Mouse (Mus musculus) kidney, embryonic 14.5 days (tissue): ENCODE results near the gene Wdr95. TPM values are rescaled to one million over a fixed set of nuclear protein-coding genes. Genes with fewer than 3 reads are reported as not detected.

ENCODE experiments used
- ATAC-seq: fragments of 200-750 bp; cut with Nextera tagmentation; 2 replicates; pipeline ENCODE4 v1.8.0; 2017; ENCODE audit warnings: moderate number of reproducible peaks, mild to moderate bottlenecking, moderate TSS enrichment, moderate library complexity; ENCODE audit not compliant: low FRiP score, low TSS enrichment
- H3K27ac ChIP-seq: fragments of 300-500 bp; sonication (generic); 2 replicates; pipeline ENCODE4 v1.5.1; 2014; ENCODE audit warnings: low read depth, mild to moderate bottlenecking, low read length, moderate library complexity, mixed read lengths
- H3K27me3 ChIP-seq: fragments of 300-500 bp; sonication (generic); 2 replicates; pipeline ENCODE4 v1.6.1; 2014; ENCODE audit warnings: mild to moderate bottlenecking, low read length; ENCODE audit not compliant: control insufficient read depth, insufficient read depth
- H3K36me3 ChIP-seq: fragments of 300-500 bp; sonication (generic); 2 replicates; pipeline ENCODE4 v1.6.1; 2014; ENCODE audit warnings: low read length, mixed read lengths; ENCODE audit not compliant: control insufficient read depth, insufficient read depth
- H3K4me1 ChIP-seq: fragments of 300-500 bp; sonication (generic); 2 replicates; pipeline ENCODE4 v1.6.1; 2014; ENCODE audit warnings: low read length, mixed read lengths; ENCODE audit not compliant: control insufficient read depth, insufficient read depth
- H3K4me2 ChIP-seq: fragments of 300-500 bp; sonication (generic); replicated peaks from 2 replicates; pipeline ENCODE4 v1.6.1; 2014; ENCODE audit warnings: low read depth, mild to moderate bottlenecking, low read length
- H3K4me3 ChIP-seq: fragments of 300-500 bp; sonication (generic); 2 replicates; pipeline ENCODE4 v1.5.1; 2014; ENCODE audit warnings: mild to moderate bottlenecking, low read length
- H3K9ac ChIP-seq: fragments of 300-500 bp; sonication (generic); 2 replicates; pipeline ENCODE4 v1.6.1; 2014; ENCODE audit warnings: low read depth, mild to moderate bottlenecking, low read length, moderate library complexity
- H3K9me3 ChIP-seq: fragments of 300-500 bp; sonication (generic); 2 replicates; pipeline ENCODE4 v1.6.1; 2016; ENCODE audit warnings: low read length; ENCODE audit not compliant: control insufficient read depth
- WGBS: fragments of 180-500 bp; shearing (Covaris S2); extraction: QIAGEN DNeasy Blood & Tissue Kit; methylation state at CpG from one replicate; pipeline ENCODE4 v1.1.7; 2014; 5-methylcytosine and 5-hydroxymethylcytosine counted together
- polyA plus RNA-seq: library from polyadenylated mRNA; unstranded; fragments of >200 nt; fragmentation: Nextera tagmentation; extraction: Ambion mirVana; gene quantifications from 2 replicates; pipeline ENCODE4 v1.2.1, GENCODE M21; 2014

The Wdr95 gene
- polyA plus RNA-seq, 1 experiment from 2014 or later, result not detected

DNA sequence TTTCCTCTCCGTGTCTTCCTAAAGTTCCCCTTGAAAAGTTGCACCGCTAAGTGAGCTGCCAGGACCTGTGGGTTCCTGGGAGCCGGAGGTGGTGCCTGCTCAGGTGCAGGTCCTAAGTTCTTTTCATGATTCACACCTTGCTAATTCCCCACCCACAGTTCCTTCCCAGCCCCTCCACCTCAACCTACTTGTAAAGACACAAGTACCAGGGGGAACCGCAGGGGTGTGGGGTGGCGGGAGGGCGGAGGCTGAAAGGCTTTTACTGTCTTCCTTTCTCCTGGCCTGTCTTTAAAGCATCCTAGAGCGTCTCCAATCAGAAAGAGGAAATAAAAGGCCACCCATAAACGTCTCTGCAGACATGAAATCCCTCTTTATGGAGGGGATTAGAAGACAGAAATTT lies 55.0 kb downstream of the Wdr95 start:
- WGBS, result 23% methylated on average over 8 of the region's 8 CpGs

DNA sequence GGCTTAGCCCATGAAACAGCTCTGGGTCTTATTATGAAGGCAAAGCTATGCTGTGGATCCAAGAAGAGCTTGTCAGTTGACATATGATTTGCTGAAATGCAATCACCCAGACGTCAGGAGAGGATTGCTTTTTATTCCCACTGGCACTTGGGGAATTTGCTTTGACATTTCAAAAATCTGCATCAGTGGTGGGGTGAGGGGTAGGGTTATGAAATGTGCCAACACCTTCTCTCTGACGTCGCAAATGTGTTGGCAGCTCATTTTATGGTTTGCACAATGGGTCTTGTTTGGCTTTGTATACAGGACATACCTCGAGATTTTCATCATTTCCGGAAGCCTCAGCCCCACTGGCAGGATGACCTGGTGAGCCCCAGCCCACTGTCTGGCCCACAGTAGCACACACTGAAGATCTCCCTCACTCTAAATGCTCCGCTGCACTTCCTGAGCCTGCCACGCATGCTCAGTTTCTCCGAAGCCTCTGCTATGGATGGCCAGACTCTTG lies 55.7 kb downstream of the Wdr95 start:
- H3K4me3 ChIP-seq, result no peak overlapping the region
- H3K27ac ChIP-seq, result no peak overlapping the region
- no peaks in the 10 kb centered on the region for H3K27me3 ChIP-seq
- no peaks in the 10 kb centered on the region for H3K36me3 ChIP-seq
- H3K9me3 ChIP-seq, result no peaks in the 10 kb centered on the region
- H3K4me1 ChIP-seq, result peaks cover 4% of the 10 kb centered on the region; the same call in 1 of the 2 replicates
- no peak overlapping the region for H3K4me2 ChIP-seq
- 51% methylated on average over 8 of the region's 8 CpGs for WGBS
- no peak overlapping the region for H3K9ac ChIP-seq
- ATAC-seq, result no peak

More for the DNA sequence above, 55.0 kb downstream of the Wdr95 start:
- H3K4me1 ChIP-seq, result no peaks in the 10 kb centered on the region
- no peaks in the 10 kb centered on the region for H3K9me3 ChIP-seq
- H3K36me3 ChIP-seq, result no peaks in the 10 kb centered on the region
- no peak overlapping the region for H3K27ac ChIP-seq
- ATAC-seq, result no peak
- no peak overlapping the region for H3K4me3 ChIP-seq
- no peaks in the 10 kb centered on the region for H3K27me3 ChIP-seq
- H3K4me2 ChIP-seq, result no peak overlapping the region
- H3K9ac ChIP-seq, result no peak overlapping the region

DNA sequence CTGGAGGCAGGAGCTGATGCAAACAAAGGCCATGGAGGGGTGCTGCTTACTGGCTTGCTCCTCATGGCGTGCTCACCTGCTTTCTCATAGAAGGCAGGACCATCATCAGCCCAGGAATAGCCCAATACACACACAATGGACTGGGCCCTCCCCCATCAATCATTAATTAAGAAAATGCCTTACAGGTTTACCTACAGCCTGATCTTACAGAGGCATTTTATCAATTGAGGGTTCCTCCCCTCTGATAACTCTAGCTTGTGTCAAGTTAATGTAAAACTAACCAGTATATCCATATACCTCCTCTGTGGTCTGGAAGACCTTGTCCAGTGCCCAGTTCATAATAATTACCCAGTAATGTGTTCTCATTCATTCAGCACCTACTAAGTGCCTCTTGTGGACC lies 56.8 kb downstream of the Wdr95 start:
- no peak overlapping the region for H3K4me2 ChIP-seq
- no peak overlapping the region for H3K4me3 ChIP-seq
- peaks cover 4% of the 10 kb centered on the region; the same call in 1 of the 2 replicates for H3K4me1 ChIP-seq
- H3K36me3 ChIP-seq, result no peaks in the 10 kb centered on the region
- no peaks in the 10 kb centered on the region for H3K27me3 ChIP-seq
- H3K9me3 ChIP-seq, result no peaks in the 10 kb centered on the region
- WGBS, result 82% methylated on average over 1 of the region's 1 CpGs
- ATAC-seq, result no peak
- H3K9ac ChIP-seq, result no peak overlapping the region
- no peak overlapping the region for H3K27ac ChIP-seq

DNA sequence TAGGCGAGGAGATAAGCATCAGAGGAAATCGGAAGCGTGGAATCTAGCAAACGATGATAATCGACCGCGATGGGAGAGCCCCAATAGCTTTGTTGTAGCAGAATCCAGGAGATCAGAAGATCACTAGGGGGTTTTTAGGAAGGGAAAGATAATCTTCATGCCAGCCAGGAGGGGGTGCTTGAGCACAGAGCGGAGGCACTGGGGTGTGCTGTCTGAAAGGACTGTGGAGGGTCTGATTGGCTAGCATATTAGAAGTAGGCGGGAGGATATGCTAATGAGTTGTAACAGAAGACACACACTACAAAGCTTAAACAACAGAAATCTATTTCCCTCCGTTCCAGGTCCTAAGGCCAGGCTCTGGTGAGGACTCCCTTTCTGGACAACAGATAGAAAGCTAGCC lies 57.4 kb downstream of the Wdr95 start:
- WGBS, result 77% methylated on average over 10 of the region's 10 CpGs
- Histone ChIP-seq H3K27me3 (no peaks in the 10 kb centered on the region), H3K36me3 (no peaks in the 10 kb centered on the region), H3K4me2 (no peak overlapping the region), H3K9me3 (no peaks in the 10 kb centered on the region), H3K9ac (no peak overlapping the region), H3K4me1 (peaks cover 4% of the 10 kb centered on the region; the same call in 1 of the 2 replicates), H3K4me3 (no peak overlapping the region), H3K27ac (no peak overlapping the region)
- no peak for ATAC-seq

DNA sequence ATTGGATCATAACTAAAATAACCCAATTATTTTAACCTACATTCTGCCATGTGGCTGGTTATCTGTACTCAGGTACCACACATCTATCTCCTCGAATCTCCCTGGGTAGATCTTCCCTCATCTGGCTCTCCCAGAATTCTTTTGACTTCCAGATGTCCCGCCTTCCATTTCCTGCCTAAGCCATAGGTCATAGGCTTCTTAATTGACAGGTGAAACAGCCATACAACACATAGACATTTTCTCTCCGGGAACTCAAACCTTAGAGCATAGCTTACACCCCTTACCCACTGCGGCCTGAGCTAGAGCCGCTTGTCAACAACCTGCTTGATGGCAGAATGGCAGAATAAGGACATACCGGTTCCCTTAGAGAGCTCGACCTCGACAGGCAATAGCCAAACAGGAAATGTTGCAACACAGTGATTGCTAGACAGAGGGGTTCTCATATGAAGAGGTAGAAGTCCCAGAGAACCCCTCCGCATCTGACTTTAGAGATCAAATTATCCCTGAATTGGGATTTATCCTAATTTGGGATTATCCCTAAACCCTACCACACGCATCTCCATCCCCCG lies 58.9 kb downstream of the Wdr95 start:
- H3K9me3 ChIP-seq, result 0 out of 2 replicates have a peak, but pooled peaks cover 3% of the 10 kb centered on the region
- no peak overlapping the region for H3K27ac ChIP-seq
- H3K27me3 ChIP-seq, result no peaks in the 10 kb centered on the region
- 89% methylated on average over 11 of the region's 11 CpGs for WGBS
- no peak overlapping the region for H3K4me3 ChIP-seq
- no peaks in the 10 kb centered on the region for H3K36me3 ChIP-seq
- H3K4me1 ChIP-seq, result peaks cover 4% of the 10 kb centered on the region; the same call in 1 of the 2 replicates
- no peak overlapping the region for H3K4me2 ChIP-seq
- no peak for ATAC-seq
- H3K9ac ChIP-seq, result no peak overlapping the region

DNA sequence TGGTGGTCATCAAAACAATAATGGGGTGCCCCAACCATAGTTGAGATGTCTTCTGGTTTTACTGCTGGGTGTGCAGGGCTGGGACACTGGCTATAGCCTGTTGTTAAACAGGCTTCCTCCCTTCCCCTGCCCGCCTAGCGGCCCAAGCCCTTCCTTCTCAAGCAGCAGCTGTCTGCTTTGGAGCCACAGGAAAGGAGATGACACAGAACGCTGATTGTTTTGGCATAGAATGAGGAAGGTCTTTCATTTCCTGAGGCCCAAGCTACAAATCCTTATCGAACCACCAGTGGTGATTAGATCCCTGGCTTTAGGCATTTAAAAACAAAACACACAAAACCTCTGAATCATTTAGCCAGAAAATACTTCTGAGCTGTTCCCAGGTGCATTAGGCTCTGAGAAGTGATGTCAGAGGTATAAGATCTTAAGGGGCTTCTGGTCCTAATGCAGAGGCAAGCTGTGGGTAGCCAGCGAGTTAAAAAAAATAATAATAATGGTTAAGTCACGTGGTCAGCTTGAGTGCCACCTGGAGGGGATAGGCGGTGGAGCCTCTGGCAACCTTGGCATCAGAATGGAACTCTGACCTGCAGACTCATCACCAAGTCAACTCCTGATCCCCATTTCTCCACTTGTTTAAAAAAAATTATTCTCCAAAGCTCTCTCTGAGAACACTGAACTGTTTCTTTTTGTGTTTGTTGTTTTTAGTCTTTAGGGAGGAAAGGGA lies 60.5 kb downstream of the Wdr95 start:
- Histone ChIP-seq H3K4me1 (peaks cover 4% of the 10 kb centered on the region; the same call in 1 of the 2 replicates), H3K36me3 (no peaks in the 10 kb centered on the region), H3K4me2 (no peak overlapping the region), H3K9ac (no peak overlapping the region), H3K9me3 (0 out of 2 replicates have a peak, but pooled peaks cover 3% of the 10 kb centered on the region), H3K27ac (no peak overlapping the region), H3K27me3 (no peaks in the 10 kb centered on the region), H3K4me3 (no peak overlapping the region)
- no peak for ATAC-seq
- WGBS, result 57% methylated on average over 7 of the region's 7 CpGs

DNA sequence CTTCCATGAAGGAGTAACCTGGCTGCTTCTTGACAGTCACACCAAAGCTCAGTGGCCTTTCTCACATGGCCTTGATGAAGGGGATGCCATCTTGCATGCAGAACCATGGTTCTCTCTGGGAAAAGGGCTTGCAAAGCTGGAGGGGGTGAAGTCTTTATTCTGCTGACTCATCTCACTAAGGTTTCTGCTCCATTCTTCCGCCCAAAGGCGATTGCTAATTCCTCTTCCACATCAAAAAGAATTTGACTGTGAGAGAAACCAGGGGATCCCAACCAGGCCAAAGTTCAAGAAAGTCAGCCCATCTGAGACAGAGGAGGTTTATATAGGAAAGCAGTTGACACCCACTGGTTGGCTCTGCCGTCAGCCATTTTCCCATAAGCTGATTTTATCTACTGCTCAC lies 61.5 kb downstream of the Wdr95 start:
- no peak overlapping the region for H3K4me3 ChIP-seq
- no peaks in the 10 kb centered on the region for H3K36me3 ChIP-seq
- no peak overlapping the region for H3K9ac ChIP-seq
- H3K4me2 ChIP-seq, result no peak overlapping the region
- H3K9me3 ChIP-seq, result 0 out of 2 replicates have a peak, but pooled peaks cover 3% of the 10 kb centered on the region
- no peaks in the 10 kb centered on the region for H3K27me3 ChIP-seq
- H3K27ac ChIP-seq, result no peak overlapping the region
- no peak for ATAC-seq
- H3K4me1 ChIP-seq, result peaks cover 4% of the 10 kb centered on the region; the same call in 1 of the 2 replicates
- 66% methylated on average over 3 of the region's 3 CpGs for WGBS

DNA sequence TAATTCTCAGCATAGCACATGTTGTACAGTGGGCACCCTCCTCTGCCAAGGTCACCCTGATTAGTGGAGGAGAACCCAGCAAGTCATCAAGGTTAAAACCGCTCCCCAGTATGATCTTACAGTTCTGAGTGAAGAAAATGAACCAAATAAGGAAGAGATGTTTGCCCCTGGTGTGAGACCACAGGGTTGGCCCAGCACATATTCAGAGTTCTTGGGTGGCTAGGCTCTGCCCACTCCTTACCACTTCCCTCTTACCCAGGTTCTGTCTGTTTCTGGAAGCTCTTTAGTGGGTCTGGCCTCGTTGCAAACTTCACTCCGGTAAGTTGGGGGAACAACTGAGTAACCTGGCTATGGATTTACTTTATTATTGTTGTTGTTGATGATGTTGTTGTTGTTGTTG lies 65.7 kb downstream of the Wdr95 start:
- 0 out of 2 replicates have a peak, but pooled peaks cover 3% of the 10 kb centered on the region for H3K9me3 ChIP-seq
- WGBS, result 85% methylated on average over 3 of the region's 3 CpGs
- no peak overlapping the region for H3K4me2 ChIP-seq
- no peak overlapping the region for H3K27ac ChIP-seq
- no peak overlapping the region for H3K4me3 ChIP-seq
- no peaks in the 10 kb centered on the region for H3K27me3 ChIP-seq
- ATAC-seq, result no peak
- H3K9ac ChIP-seq, result no peak overlapping the region
- no peaks in the 10 kb centered on the region; the same call in 1 of the 2 replicates for H3K4me1 ChIP-seq
- no peaks in the 10 kb centered on the region for H3K36me3 ChIP-seq

DNA sequence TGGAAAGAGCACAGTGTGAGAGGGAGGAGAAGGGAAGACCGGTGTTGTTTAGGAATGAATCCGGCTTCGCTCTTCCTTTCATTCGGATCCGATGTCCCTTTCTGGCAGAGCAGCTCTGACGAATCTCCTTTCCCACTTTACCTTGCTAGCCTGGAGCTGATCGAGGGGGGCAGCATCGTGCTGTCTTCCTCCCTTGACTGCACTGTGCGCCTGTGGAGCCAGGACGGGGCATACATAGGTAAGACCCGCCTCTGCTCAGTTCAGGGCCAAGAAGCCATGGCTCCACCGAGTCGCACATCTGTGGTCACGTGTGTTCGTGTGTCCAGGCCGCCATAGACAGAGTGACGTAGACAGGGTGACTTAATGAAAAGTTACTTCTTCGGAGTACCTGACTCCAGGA lies 68.9 kb downstream of the Wdr95 start:
- WGBS, result 59% methylated on average over 18 of the region's 18 CpGs
- no peaks in the 10 kb centered on the region for H3K27me3 ChIP-seq
- no peak overlapping the region for H3K27ac ChIP-seq
- no peak overlapping the region for H3K9ac ChIP-seq
- H3K9me3 ChIP-seq, result no peaks in the 10 kb centered on the region
- ATAC-seq, result no peak; the same call in 1 of the 2 replicates
- no peak overlapping the region for H3K4me3 ChIP-seq
- no peaks in the 10 kb centered on the region for H3K4me1 ChIP-seq
- H3K4me2 ChIP-seq, result no peak overlapping the region
- H3K36me3 ChIP-seq, result no peaks in the 10 kb centered on the region
